Comparison of ENCODE assay signal across 22 mouse cellular contexts in genomic region chr13:120320721-120321120, GRCm38 (mm10). TPM values are rescaled to one million over a fixed set of nuclear protein-coding genes. Genes with fewer than 3 reads are reported as not detected.
DNase-seq lines count a peak whose midpoint lies in the region; ATAC-seq and TF ChIP-seq lines count a peak whose summit lies in the region.
"Had no signal": no experiment of that assay in that cellular context is flagged by ENCODE, and none has a peak within 500 bp of the region (broad histone marks: within the 10 kb centered on the region; RNA-seq: fewer than 3 reads in every experiment).

No protein-coding gene starts in this region.

- WGBS in forebrain, postnatal 0 days: 100% methylated on average over 1 of the region's 1 CpGs
- 94% methylated on average over 1 of the region's 1 CpGs for WGBS in forebrain, embryonic 16.5 days
- 89% methylated on average over 1 of the region's 1 CpGs for WGBS in midbrain, embryonic 14.5 days
- 92% methylated on average over 1 of the region's 1 CpGs for WGBS in midbrain, embryonic 11.5 days

- no peaks in the 10 kb centered on the region for H3K9me3 ChIP-seq in forebrain, postnatal 0 days (ENCODE audit: low read length)
- H3K9me3 ChIP-seq in forebrain, embryonic 16.5 days (ENCODE audit: control insufficient read depth, low read length): no peaks in the 10 kb centered on the region; the same call in 1 of the 2 replicates
- no peaks in the 10 kb centered on the region for H3K9me3 ChIP-seq in midbrain, embryonic 14.5 days (ENCODE audit: control insufficient read depth, low read length)
- no peaks in the 10 kb centered on the region for H3K9me3 ChIP-seq in midbrain, embryonic 11.5 days (ENCODE audit: control insufficient read depth, low read length)
- H3K9me3 ChIP-seq: limb, embryonic 13.5 days; midbrain, embryonic 12.5 days had no signal

- DNase-seq in forebrain, postnatal 0 days: peak; percentile 3
- peak; percentile 8 for DNase-seq in midbrain, embryonic 14.5 days
- no peak for DNase-seq in midbrain, embryonic 11.5 days (ENCODE audit: low spot score, missing footprints)
- peak; percentile 29 for DNase-seq in forelimb bud, embryonic 11.5 days (ENCODE audit: low read depth, low spot score)
- no peak for DNase-seq in gastrocnemius, adult 18-20 months (ENCODE audit: low spot score)
- DNase-seq in left cerebral cortex, adult 8-10 months (ENCODE audit: low spot score in 2 of 2): no peak
- no peak for DNase-seq in T-cell, adult 2 months (ENCODE audit: low spot score)
- DNase-seq: adrenal gland, adult 8-10 months; cerebellum, adult 8-10 months; gastrocnemius, postnatal 10 days; kidney, adult 11 months; thymus, postnatal 4 days had no signal

- TF ChIP-seq CTCF in forebrain, postnatal 0 days (IDR thresholded peaks at IDR 0.05; ENCODE audit: low read depth): no peak

- H3K36me3 ChIP-seq in forebrain, postnatal 0 days (ENCODE audit: insufficient read depth): no peaks in the 10 kb centered on the region
- no peaks in the 10 kb centered on the region for H3K36me3 ChIP-seq in forebrain, embryonic 16.5 days (ENCODE audit: control insufficient read depth, insufficient read depth)
- H3K36me3 ChIP-seq in midbrain, embryonic 14.5 days (ENCODE audit: control insufficient read depth, insufficient read depth, low read length): no peaks in the 10 kb centered on the region
- no peaks in the 10 kb centered on the region for H3K36me3 ChIP-seq in midbrain, embryonic 11.5 days (ENCODE audit: control insufficient read depth, insufficient read depth, low read length)
- H3K36me3 ChIP-seq: hindbrain, embryonic 10.5 days; limb, embryonic 13.5 days; midbrain, embryonic 12.5 days had no signal

- H3K27ac ChIP-seq in forebrain, postnatal 0 days (ENCODE audit: low read depth, low read length): no peak overlapping the region
- H3K27ac ChIP-seq in forebrain, embryonic 16.5 days (ENCODE audit: low read length): no peak overlapping the region
- no peak overlapping the region for H3K27ac ChIP-seq in midbrain, embryonic 14.5 days (replicated peaks; ENCODE audit: low read depth, low read length)
- no peak overlapping the region for H3K27ac ChIP-seq in midbrain, embryonic 11.5 days (ENCODE audit: low read depth, low read length)
- H3K27ac ChIP-seq: hindbrain, embryonic 10.5 days; limb, embryonic 13.5 days; midbrain, embryonic 12.5 days had no signal

- H3K4me2 ChIP-seq in forebrain, postnatal 0 days (ENCODE audit: low read depth): no peak overlapping the region
- H3K4me2 ChIP-seq in forebrain, embryonic 16.5 days (ENCODE audit: low read length): no peak overlapping the region
- H3K4me2 ChIP-seq in midbrain, embryonic 14.5 days (ENCODE audit: low read length): no peak overlapping the region
- no peak overlapping the region for H3K4me2 ChIP-seq in midbrain, embryonic 11.5 days
- H3K4me2 ChIP-seq: heart, embryonic 11.5 days; limb, embryonic 13.5 days; midbrain, embryonic 12.5 days had no signal

- H3K27me3 ChIP-seq in forebrain, postnatal 0 days (ENCODE audit: insufficient read depth, low read length): no peaks in the 10 kb centered on the region
- no peaks in the 10 kb centered on the region for H3K27me3 ChIP-seq in forebrain, embryonic 16.5 days (replicated peaks; ENCODE audit: control insufficient read depth, insufficient read depth, low read length)
- no peaks in the 10 kb centered on the region for H3K27me3 ChIP-seq in midbrain, embryonic 14.5 days (ENCODE audit: control insufficient read depth, insufficient read depth, low read length)
- H3K27me3 ChIP-seq in midbrain, embryonic 11.5 days (ENCODE audit: control insufficient read depth, insufficient read depth, low read length): no peaks in the 10 kb centered on the region
- H3K27me3 ChIP-seq: limb, embryonic 13.5 days; midbrain, embryonic 12.5 days had no signal

- H3K4me1 ChIP-seq in forebrain, postnatal 0 days (ENCODE audit: insufficient read depth): no peaks in the 10 kb centered on the region
- no peaks in the 10 kb centered on the region for H3K4me1 ChIP-seq in forebrain, embryonic 16.5 days (replicated peaks; ENCODE audit: control insufficient read depth, insufficient read depth, low read length)
- no peaks in the 10 kb centered on the region for H3K4me1 ChIP-seq in midbrain, embryonic 14.5 days (ENCODE audit: control insufficient read depth, insufficient read depth, low read length)
- no peaks in the 10 kb centered on the region for H3K4me1 ChIP-seq in midbrain, embryonic 11.5 days (ENCODE audit: control insufficient read depth, insufficient read depth, low read length)
- H3K4me1 ChIP-seq: hindbrain, embryonic 10.5 days; limb, embryonic 13.5 days; midbrain, embryonic 12.5 days had no signal

- H3K9ac ChIP-seq in forebrain, postnatal 0 days: no peak overlapping the region
- no peak overlapping the region for H3K9ac ChIP-seq in forebrain, embryonic 16.5 days (replicated peaks; ENCODE audit: low read depth, low read length)
- H3K9ac ChIP-seq in midbrain, embryonic 14.5 days (replicated peaks; ENCODE audit: low read length): no peak overlapping the region
- no peak overlapping the region for H3K9ac ChIP-seq in midbrain, embryonic 11.5 days (ENCODE audit: low read length)
- H3K9ac ChIP-seq: limb, embryonic 13.5 days; midbrain, embryonic 12.5 days had no signal

- ATAC-seq in forebrain, postnatal 0 days: no peak
- ATAC-seq in forebrain, embryonic 16.5 days: no peak
- no peak for ATAC-seq in midbrain, embryonic 14.5 days (ENCODE audit: low FRiP score, low TSS enrichment)
- ATAC-seq in midbrain, embryonic 11.5 days (ENCODE audit: low FRiP score): no peak

- H3K4me3 ChIP-seq in forebrain, postnatal 0 days (ENCODE audit: low read depth, low read length): no peak overlapping the region
- no peak overlapping the region for H3K4me3 ChIP-seq in forebrain, embryonic 16.5 days (replicated peaks; ENCODE audit: low read length)
- no peak overlapping the region for H3K4me3 ChIP-seq in midbrain, embryonic 14.5 days (replicated peaks; ENCODE audit: low read depth, low read length)
- no peak overlapping the region for H3K4me3 ChIP-seq in midbrain, embryonic 11.5 days (ENCODE audit: low read depth, low read length)
- H3K4me3 ChIP-seq: hindbrain, embryonic 10.5 days; limb, embryonic 13.5 days; midbrain, embryonic 12.5 days had no signal

RNA-seq across cellular contexts. Expression of gene Tcstv3, which starts 4.0 kb away (rescaled TPM):
- not detected in 2 replicates for total RNA-seq in forebrain, postnatal 0 days (2014; rRNA removed)
- not detected in 2 replicates for polyA plus RNA-seq in forebrain, postnatal 0 days (2015; fragmentation: Nextera tagmentation; extraction: Ambion mirVana)
- not detected in 2 replicates for polyA plus RNA-seq in forebrain, embryonic 16.5 days (2015; fragmentation: Nextera tagmentation; extraction: Ambion mirVana)
- polyA plus RNA-seq in midbrain, embryonic 14.5 days (2014; fragmentation: Nextera tagmentation; extraction: Ambion mirVana): not detected in 2 replicates
- not detected in 2 replicates for polyA plus RNA-seq in midbrain, embryonic 11.5 days (2014; fragmentation: Nextera tagmentation; extraction: Ambion mirVana)
- total RNA-seq in gastrocnemius, adult 18-20 months (2021): not detected
- not detected for total RNA-seq in left cerebral cortex, adult 8-10 months (2022)
- total RNA-seq: adrenal gland, adult 8-10 months; gastrocnemius, postnatal 10 days had no signal
- polyA plus RNA-seq: embryonic facial prominence, embryonic 11.5 days; forebrain, embryonic 11.5 days; heart, embryonic 11.5 days; hindbrain, embryonic 10.5 days; large intestine, adult 2 months; limb, embryonic 13.5 days; lung, embryonic 16.5 days; midbrain, embryonic 12.5 days; stomach, embryonic 16.5 days had no signal

RNA-seq across cellular contexts. Expression of gene BC147527, which starts 20.5 kb away (rescaled TPM):
- not detected in 2 replicates for total RNA-seq in forebrain, postnatal 0 days (2014; rRNA removed)
- polyA plus RNA-seq in forebrain, postnatal 0 days (2015; fragmentation: Nextera tagmentation; extraction: Ambion mirVana): 0.09 and 0.23 TPM in 2 replicates
- not detected in 2 replicates for polyA plus RNA-seq in forebrain, embryonic 16.5 days (2015; fragmentation: Nextera tagmentation; extraction: Ambion mirVana)
- polyA plus RNA-seq in midbrain, embryonic 14.5 days (2014; fragmentation: Nextera tagmentation; extraction: Ambion mirVana): 0.47 TPM in 1 of 2 replicates, not detected in the other
- 0.26 TPM in 1 of 2 replicates, not detected in the other for polyA plus RNA-seq in midbrain, embryonic 11.5 days (2014; fragmentation: Nextera tagmentation; extraction: Ambion mirVana)
- not detected for total RNA-seq in gastrocnemius, adult 18-20 months (2021)
- total RNA-seq in left cerebral cortex, adult 8-10 months (2022): not detected
- total RNA-seq: gastrocnemius, postnatal 10 days had no signal
- polyA plus RNA-seq: heart, embryonic 11.5 days had no signal

RNA-seq across cellular contexts. Expression of gene AF067061, which starts 57.8 kb away (rescaled TPM):
- not detected in 2 replicates for total RNA-seq in forebrain, postnatal 0 days (2014; rRNA removed)
- not detected in 2 replicates for polyA plus RNA-seq in forebrain, postnatal 0 days (2015; fragmentation: Nextera tagmentation; extraction: Ambion mirVana)
- not detected in 2 replicates for polyA plus RNA-seq in forebrain, embryonic 16.5 days (2015; fragmentation: Nextera tagmentation; extraction: Ambion mirVana)
- not detected in 2 replicates for polyA plus RNA-seq in midbrain, embryonic 14.5 days (2014; fragmentation: Nextera tagmentation; extraction: Ambion mirVana)
- not detected in 2 replicates for polyA plus RNA-seq in midbrain, embryonic 11.5 days (2014; fragmentation: Nextera tagmentation; extraction: Ambion mirVana)
- not detected for total RNA-seq in gastrocnemius, adult 18-20 months (2021)
- not detected for total RNA-seq in left cerebral cortex, adult 8-10 months (2022)
- total RNA-seq: adrenal gland, adult 8-10 months; gastrocnemius, postnatal 10 days had no signal
- polyA plus RNA-seq: embryonic facial prominence, embryonic 11.5 days; forebrain, embryonic 11.5 days; heart, embryonic 11.5 days; hindbrain, embryonic 10.5 days; large intestine, adult 2 months; limb, embryonic 13.5 days; lung, embryonic 16.5 days; midbrain, embryonic 12.5 days; stomach, embryonic 16.5 days had no signal

Comparison
In these comparisons a context has a peak if more than half of its experiments do, and no peak if none do; other contexts are left out.
1. DNase-seq: peak in forebrain, postnatal 0 days (single experiment), midbrain, embryonic 14.5 days (single experiment) and forelimb bud, embryonic 11.5 days (single experiment); none in midbrain, embryonic 11.5 days (single experiment), gastrocnemius, adult 18-20 months (single experiment), left cerebral cortex, adult 8-10 months (0 of 2) and T-cell, adult 2 months (single experiment).